Mouse (Mus musculus) embryonic facial prominence, embryonic 14.5 days (tissue): Measurements from ENCODE around the gene Tm4sf20. TPM values are rescaled to one million over a fixed set of nuclear protein-coding genes. Genes with fewer than 3 reads are reported as not detected.
A peak's percentile ranks its signal among the peaks of the same experiment; 100 is the strongest.

Source experiments
- ATAC-seq: fragments of 200-750 bp; cut with Nextera tagmentation; 2 replicates; pipeline ENCODE4 v1.8.0; 2017; ENCODE audit warnings: low read depth, moderate number of reproducible peaks, moderate TSS enrichment
- DNase-seq: peaks from one replicate; pipeline ENCODE4 v3.0.0-alpha.2; 2015; ENCODE audit warnings: low spot score
- H3K27ac ChIP-seq: fragments of 300-500 bp; sonication (generic); replicated peaks from 2 replicates; pipeline ENCODE4 v1.5.1; 2014; ENCODE audit warnings: low read depth, mild to moderate bottlenecking, low read length, moderate library complexity
- H3K27me3 ChIP-seq: fragments of 300-500 bp; sonication (generic); replicated peaks from 2 replicates; pipeline ENCODE4 v1.6.1; 2014; ENCODE audit warnings: low read length; ENCODE audit not compliant: control insufficient read depth, insufficient read depth
- H3K36me3 ChIP-seq: fragments of 300-500 bp; sonication (generic); 2 replicates; pipeline ENCODE4 v1.6.1; 2014; ENCODE audit warnings: low read length, mixed read lengths; ENCODE audit not compliant: control insufficient read depth, insufficient read depth
- H3K4me1 ChIP-seq: fragments of 300-500 bp; sonication (generic); 2 replicates; pipeline ENCODE4 v1.6.1; 2014; ENCODE audit warnings: antibody characterized with exemption, low read length; ENCODE audit not compliant: control insufficient read depth, insufficient read depth
- H3K4me2 ChIP-seq: fragments of 300-500 bp; sonication (generic); 2 replicates; pipeline ENCODE4 v1.6.1; 2014; ENCODE audit warnings: low read depth, mild to moderate bottlenecking, low read length, moderate library complexity, mixed read lengths
- H3K4me3 ChIP-seq: fragments of 300-500 bp; sonication (generic); 2 replicates; pipeline ENCODE4 v1.5.1; 2014; ENCODE audit warnings: low read depth, mild to moderate bottlenecking, low read length
- H3K9ac ChIP-seq: fragments of 300-500 bp; sonication (generic); 2 replicates; pipeline ENCODE4 v1.6.1; 2014; ENCODE audit warnings: low read depth, mild to moderate bottlenecking, low read length, moderate library complexity, mixed read lengths
- H3K9me3 ChIP-seq: fragments of 300-500 bp; sonication (generic); 2 replicates; pipeline ENCODE4 v1.6.1; 2016; ENCODE audit warnings: low read length; ENCODE audit not compliant: control insufficient read depth
- WGBS: fragments of 180-500 bp; shearing (Covaris S2); extraction: QIAGEN DNeasy Blood & Tissue Kit; methylation state at CpG from one replicate; pipeline ENCODE4 v1.1.7; 2014; 5-methylcytosine and 5-hydroxymethylcytosine counted together
- polyA plus RNA-seq: library from polyadenylated mRNA; unstranded; fragments of >200 nt; fragmentation: Nextera tagmentation; extraction: Ambion mirVana; gene quantifications from 2 replicates; pipeline ENCODE4 v1.2.1, GENCODE M21; 2014

Tm4sf20 gene
- polyA plus RNA-seq, 1 experiment from 2014 or later, result 0.11 TPM

DNA sequence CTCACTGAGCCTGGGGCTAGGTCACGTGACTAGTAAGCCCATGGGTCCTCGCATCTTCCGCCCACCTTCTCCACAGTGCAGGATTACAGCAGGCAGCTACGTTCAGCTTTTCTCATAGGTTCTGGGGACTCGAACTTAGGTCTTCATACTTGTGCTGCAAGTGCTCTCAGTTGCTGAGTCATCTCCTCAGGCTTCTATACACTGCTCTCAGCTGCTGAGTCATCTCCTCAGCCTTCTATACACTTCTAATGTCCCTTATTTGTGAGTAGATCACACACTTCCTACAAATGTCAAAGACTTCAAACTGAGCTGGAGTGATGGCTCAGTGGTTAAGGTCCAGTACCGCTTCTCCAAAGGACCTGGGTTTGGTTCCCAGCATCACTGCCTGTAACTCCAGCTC, 24.0 kb upstream of the Tm4sf20 start:
- Histone ChIP-seq H3K9ac (no peak overlapping the region), H3K4me3 (no peak overlapping the region), H3K27ac (no peak overlapping the region), H3K4me2 (no peak overlapping the region), H3K4me1 (no peaks in the 10 kb centered on the region; the same call in 1 of the 2 replicates), H3K36me3 (no peaks in the 10 kb centered on the region), H3K27me3 (no peaks in the 10 kb centered on the region), H3K9me3 (no peaks in the 10 kb centered on the region)
- ATAC-seq, result no peak
- WGBS, result 89% methylated on average over 6 of the region's 6 CpGs
- DNase-seq, result no peak

DNA sequence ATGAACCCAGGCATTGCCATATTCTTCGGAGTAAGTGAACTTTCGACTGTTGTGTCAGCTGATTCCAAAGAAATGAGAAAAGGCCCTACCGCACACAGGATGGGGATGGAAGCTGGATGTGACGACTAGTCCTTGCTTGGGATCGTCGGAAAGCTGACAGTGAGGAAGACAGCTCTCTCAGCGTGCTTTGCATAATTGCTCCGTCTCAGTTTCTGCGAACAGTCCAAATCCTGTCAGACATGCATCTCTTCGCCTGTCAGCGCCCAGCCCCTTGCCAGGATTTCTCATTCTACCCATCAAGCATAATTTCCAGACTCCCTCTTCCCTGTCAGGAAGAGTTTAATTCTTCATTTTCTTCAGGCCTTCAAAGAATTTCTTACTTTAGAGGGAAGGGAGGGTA, 22.8 kb upstream of the Tm4sf20 start:
- ATAC-seq, result no peak
- Histone ChIP-seq H3K36me3 (no peaks in the 10 kb centered on the region), H3K4me3 (no peak overlapping the region), H3K27ac (no peak overlapping the region), H3K9ac (no peak overlapping the region), H3K9me3 (no peaks in the 10 kb centered on the region), H3K27me3 (no peaks in the 10 kb centered on the region), H3K4me1 (no peaks in the 10 kb centered on the region; the same call in 1 of the 2 replicates), H3K4me2 (no peak overlapping the region)
- peak; percentile 72 for DNase-seq
- 57% methylated on average over 11 of the region's 11 CpGs for WGBS

DNA sequence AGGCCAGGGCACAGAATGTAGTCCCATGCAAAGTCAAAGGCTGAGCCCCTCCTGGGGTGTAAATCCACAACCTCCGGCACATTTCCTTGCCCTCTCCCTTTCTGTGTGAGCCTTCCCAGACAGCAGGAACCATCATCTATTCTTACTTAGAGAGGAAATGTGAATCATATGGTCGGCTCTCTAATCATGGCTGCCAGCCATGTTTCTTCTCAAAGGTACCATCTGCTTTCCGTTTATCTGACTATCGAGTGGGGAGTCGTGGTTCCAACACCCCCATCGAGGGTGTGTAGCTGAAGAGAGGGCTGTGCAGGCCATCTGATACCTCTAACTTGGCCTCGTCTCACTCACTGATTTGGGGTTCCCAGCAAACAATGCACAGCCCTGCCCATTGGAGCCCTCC, 19.8 kb upstream of the Tm4sf20 start:
- H3K9me3 ChIP-seq, result no peaks in the 10 kb centered on the region
- 37% methylated on average over 7 of the region's 7 CpGs for WGBS
- peak; percentile 57 for DNase-seq
- H3K27me3 ChIP-seq, result no peaks in the 10 kb centered on the region
- H3K27ac ChIP-seq, result no peak overlapping the region
- H3K4me1 ChIP-seq, result no peaks in the 10 kb centered on the region
- H3K36me3 ChIP-seq, result no peaks in the 10 kb centered on the region
- ATAC-seq, result no peak
- H3K9ac ChIP-seq, result no peak overlapping the region
- H3K4me3 ChIP-seq, result no peak overlapping the region
- no peak overlapping the region for H3K4me2 ChIP-seq

DNA sequence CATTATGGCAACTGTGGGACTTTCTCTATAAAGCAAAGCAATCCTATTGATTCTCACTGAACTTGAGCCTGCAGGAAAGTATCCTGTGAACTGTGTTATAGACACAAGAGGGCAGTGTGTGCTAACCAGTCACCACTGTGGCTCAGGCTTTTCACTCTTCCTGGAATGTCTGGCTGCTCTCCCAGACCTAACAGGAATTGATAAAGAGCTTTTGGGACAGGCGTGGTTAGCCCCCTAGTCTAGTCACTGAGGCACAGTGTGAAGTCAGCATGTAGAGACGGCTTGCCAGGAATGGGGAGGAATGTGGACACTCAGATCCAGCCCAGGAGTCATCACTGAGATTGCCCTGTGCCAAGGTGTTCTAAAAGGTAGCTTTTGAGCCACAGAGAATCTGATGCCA, 19.2 kb upstream of the Tm4sf20 start:
- peak; percentile 95 for DNase-seq
- 0% methylated on average over 2 of the region's 2 CpGs for WGBS
- Histone ChIP-seq H3K9ac (no peak overlapping the region), H3K4me2 (no peak overlapping the region), H3K27ac (no peak overlapping the region), H3K9me3 (no peaks in the 10 kb centered on the region), H3K27me3 (no peaks in the 10 kb centered on the region), H3K4me1 (no peaks in the 10 kb centered on the region), H3K36me3 (no peaks in the 10 kb centered on the region), H3K4me3 (no peak overlapping the region)
- ATAC-seq, result peak; percentile 92

DNA sequence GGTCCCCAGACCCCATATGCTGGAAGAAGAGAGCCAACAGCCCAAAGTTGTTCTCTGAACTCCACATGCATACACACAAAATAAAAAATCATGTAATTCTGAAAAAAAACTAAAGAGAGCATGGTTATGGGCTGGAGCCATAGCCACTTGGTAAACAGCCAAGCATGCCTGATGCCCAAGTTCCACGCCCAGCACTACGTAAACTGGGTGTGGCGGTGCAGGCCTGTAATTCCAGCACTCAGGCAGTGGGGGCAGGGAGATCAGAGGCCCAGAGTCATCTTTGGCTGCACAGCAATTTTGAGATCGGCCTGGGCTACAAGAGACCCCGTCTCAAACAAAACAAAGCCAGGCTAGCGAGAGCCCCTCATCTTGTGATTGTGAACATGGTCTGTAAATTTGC, 17.3 kb upstream of the Tm4sf20 start:
- Histone ChIP-seq H3K9ac (no peak overlapping the region), H3K27ac (no peak overlapping the region), H3K36me3 (no peaks in the 10 kb centered on the region), H3K9me3 (no peaks in the 10 kb centered on the region), H3K27me3 (no peaks in the 10 kb centered on the region), H3K4me3 (no peak overlapping the region), H3K4me2 (no peak overlapping the region), H3K4me1 (no peaks in the 10 kb centered on the region)
- DNase-seq (peak; percentile 59), ATAC-seq (no peak)
- 52% methylated on average over 6 of the region's 6 CpGs for WGBS

DNA sequence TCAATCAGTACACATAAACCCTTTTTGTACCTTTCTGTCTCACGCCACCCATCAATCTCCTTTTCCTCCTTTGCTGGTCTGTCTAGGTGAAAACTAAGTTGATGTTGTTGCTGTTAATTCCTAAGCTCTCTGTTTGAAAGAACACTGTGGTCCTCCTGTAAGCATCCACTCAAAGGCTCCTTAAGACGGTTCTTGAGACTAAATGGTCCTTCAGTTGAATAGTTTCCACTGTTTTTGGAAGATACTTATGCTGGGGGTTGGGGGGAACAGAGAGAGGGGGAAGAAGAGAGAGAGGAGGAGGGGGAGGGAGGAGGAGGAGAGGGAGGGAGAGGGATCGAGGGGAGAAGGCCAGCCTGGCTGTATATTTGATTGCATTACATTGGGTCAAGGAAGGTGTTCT, 15.3 kb upstream of the Tm4sf20 start:
- Histone ChIP-seq H3K9me3 (no peaks in the 10 kb centered on the region), H3K27me3 (no peaks in the 10 kb centered on the region), H3K4me2 (no peak overlapping the region), H3K27ac (no peak overlapping the region), H3K36me3 (no peaks in the 10 kb centered on the region), H3K9ac (no peak overlapping the region), H3K4me1 (no peaks in the 10 kb centered on the region), H3K4me3 (no peak overlapping the region)
- 69% methylated on average over 3 of the region's 3 CpGs for WGBS
- DNase-seq (no peak), ATAC-seq (no peak)

DNA sequence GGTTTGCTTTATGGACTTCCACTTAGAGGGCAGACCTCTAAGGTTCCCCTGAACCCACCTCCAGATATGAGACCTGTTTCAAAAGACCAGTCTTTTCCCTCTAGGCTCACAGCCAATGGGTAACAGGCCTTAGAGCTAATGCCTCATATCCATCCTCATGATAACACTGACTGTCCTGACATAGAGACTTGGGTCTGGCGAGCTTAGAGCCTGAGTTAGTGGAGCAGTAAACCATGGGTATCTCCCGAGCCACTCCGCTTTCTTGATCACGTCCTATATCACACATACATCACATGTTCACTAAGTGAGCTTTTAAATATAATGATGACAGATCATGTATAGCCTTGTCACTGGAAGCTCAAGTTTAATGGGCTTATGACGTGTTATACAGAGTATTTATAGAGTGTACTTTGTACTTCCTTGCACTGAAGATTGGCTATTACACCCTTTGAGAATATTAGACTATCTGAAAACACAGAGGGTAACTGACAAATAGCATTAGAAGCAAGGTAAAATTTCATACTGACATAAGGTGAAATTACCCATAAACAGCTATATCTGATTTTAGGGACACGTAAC, 11.2 kb upstream of the Tm4sf20 start:
- Histone ChIP-seq H3K36me3 (no peaks in the 10 kb centered on the region), H3K4me2 (no peak overlapping the region), H3K9me3 (no peaks in the 10 kb centered on the region), H3K4me3 (no peak overlapping the region), H3K9ac (no peak overlapping the region), H3K4me1 (no peaks in the 10 kb centered on the region), H3K27ac (no peak overlapping the region), H3K27me3 (no peaks in the 10 kb centered on the region)
- ATAC-seq (no peak), DNase-seq (no peak)
- WGBS, result 88% methylated on average over 6 of the region's 6 CpGs

DNA sequence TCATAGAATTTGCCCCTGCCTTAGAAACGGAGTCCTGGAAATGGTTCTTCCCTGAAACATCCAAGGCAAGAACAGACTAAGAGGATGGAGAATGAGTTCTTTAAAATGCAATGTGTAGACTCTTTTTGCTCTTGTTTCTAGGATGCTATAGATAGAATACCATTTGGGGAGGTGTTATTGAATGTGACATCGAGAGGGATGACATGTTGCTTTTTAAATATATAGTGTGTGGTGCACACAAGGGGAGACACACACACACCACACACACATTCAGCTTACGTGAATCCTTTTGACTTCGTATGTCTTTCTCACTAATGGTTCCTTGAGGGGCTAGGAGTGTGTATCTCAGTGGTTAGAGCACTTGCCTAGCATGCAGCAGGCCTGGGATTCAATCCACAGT, 7.0 kb upstream of the Tm4sf20 start:
- no peak overlapping the region for H3K27ac ChIP-seq
- no peaks in the 10 kb centered on the region for H3K9me3 ChIP-seq
- no peaks in the 10 kb centered on the region for H3K4me1 ChIP-seq
- H3K9ac ChIP-seq, result no peak overlapping the region
- DNase-seq (no peak), ATAC-seq (no peak)
- H3K36me3 ChIP-seq, result no peaks in the 10 kb centered on the region
- no peak overlapping the region for H3K4me3 ChIP-seq
- no peak overlapping the region for H3K4me2 ChIP-seq
- 90% methylated on average over 4 of the region's 4 CpGs for WGBS
- H3K27me3 ChIP-seq, result no peaks in the 10 kb centered on the region

DNA sequence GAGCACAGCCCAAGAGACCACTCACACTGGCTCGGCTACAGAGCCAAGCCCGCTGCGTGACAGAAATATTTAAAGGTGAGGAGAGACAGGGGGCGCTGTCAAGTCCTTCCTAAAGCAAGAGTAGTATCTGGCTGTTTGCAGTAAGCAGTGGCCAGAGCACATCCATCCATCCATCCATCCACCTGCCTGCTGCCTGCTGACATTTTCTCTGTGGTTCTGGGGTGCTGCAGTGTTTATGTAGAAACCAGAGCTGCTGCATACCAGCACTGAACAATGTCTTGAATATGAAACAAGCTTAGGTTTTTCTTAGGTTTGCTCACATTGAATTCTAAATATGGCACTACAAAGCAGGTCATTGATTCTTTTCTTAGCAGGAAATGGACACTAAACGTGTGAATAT, 4.9 kb upstream of the Tm4sf20 start:
- H3K4me1 ChIP-seq, result no peaks in the 10 kb centered on the region
- ATAC-seq, result no peak
- H3K4me2 ChIP-seq, result no peak overlapping the region
- H3K27ac ChIP-seq, result no peak overlapping the region
- H3K4me3 ChIP-seq, result no peak overlapping the region
- no peaks in the 10 kb centered on the region for H3K9me3 ChIP-seq
- no peaks in the 10 kb centered on the region for H3K36me3 ChIP-seq
- no peaks in the 10 kb centered on the region for H3K27me3 ChIP-seq
- no peak for DNase-seq
- WGBS, result 64% methylated on average over 5 of the region's 5 CpGs
- H3K9ac ChIP-seq, result no peak overlapping the region
